Mouse (Mus musculus): Measurements from ENCODE around the gene Cracr2b. TPM values are rescaled to one million over a fixed set of nuclear protein-coding genes. Genes with fewer than 3 reads are reported as not detected.

Gene Cracr2b
- polyA plus RNA-seq, 1 experiment from 2014 or later = 6.3 TPM

DNA sequence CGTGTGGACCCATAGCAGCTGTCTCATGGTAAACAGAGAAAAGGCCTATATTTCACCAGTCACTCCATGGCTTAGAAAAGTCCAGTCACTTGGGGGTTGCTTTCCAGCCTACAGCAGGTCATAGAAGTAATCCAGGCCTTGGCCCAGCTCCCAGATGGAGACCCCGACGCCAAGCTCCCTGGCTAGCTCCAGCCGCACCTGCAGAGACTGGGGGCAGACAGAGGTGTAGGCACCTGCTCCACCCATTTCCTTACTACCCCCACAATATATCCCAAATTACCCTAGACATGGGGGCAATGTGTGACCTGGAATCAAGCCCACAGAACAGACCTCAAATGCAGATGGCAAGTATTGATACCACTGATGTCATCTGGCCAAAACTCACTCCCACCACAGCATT is 35.0 kb downstream of the Cracr2b start:
- no peak for TF ChIP-seq CTCF (IDR thresholded peaks at IDR 0.05; ENCODE audit: low read depth)
- no peak for TF ChIP-seq EP300 (IDR thresholded peaks at IDR 0.05; ENCODE audit: low read depth)
- no peak overlapping the region for H3K4me2 ChIP-seq (ENCODE audit: low read depth, low read length)
- H3K36me3 ChIP-seq (replicated peaks; ENCODE audit: insufficient read depth, low read length) = peaks cover 12% of the 10 kb centered on the region
- no peak overlapping the region for H3K9ac ChIP-seq (replicated peaks)
- no peak for DNase-seq
- H3K27ac ChIP-seq (ENCODE audit: low read depth) = no peak overlapping the region
- ATAC-seq = no peak
- H3K4me3 ChIP-seq (ENCODE audit: low read depth, low read length) = no peak overlapping the region
- no peaks in the 10 kb centered on the region for H3K27me3 ChIP-seq (ENCODE audit: insufficient read depth, low read length)
- no peaks in the 10 kb centered on the region for H3K9me3 ChIP-seq (ENCODE audit: low read length)
- no peaks in the 10 kb centered on the region for H3K4me1 ChIP-seq (ENCODE audit: insufficient read depth)
- 83% methylated on average over 4 of the region's 4 CpGs for WGBS (ENCODE audit: insufficient replicate concordance)

DNA sequence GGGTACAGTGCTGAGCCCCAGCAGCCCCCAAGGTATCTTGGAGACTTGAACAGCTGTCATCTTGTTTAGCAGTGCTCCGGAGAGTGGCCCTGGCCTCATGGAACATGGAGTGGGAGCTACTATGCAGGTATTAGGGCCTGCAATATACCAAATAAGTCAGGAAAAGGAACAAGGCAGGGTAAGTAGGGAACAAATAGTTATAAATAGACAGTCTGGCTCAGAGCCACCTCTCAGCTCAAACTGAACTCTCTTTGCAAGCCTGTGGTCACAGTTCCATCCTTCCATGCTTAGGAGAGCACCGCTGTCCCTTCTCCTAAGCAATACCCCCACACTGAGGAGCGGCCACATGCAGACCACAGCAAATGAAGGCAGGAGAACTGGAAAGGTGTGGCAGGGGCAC is 36.7 kb downstream of the Cracr2b start:
- Histone ChIP-seq H3K27ac (ENCODE audit: low read depth) (no peak overlapping the region), H3K4me3 (ENCODE audit: low read depth, low read length) (no peak overlapping the region), H3K36me3 (replicated peaks; ENCODE audit: insufficient read depth, low read length) (peaks cover 12% of the 10 kb centered on the region), H3K4me2 (ENCODE audit: low read depth, low read length) (no peak overlapping the region), H3K27me3 (ENCODE audit: insufficient read depth, low read length) (no peaks in the 10 kb centered on the region), H3K9me3 (ENCODE audit: low read length) (no peaks in the 10 kb centered on the region), H3K4me1 (ENCODE audit: insufficient read depth) (peaks cover 4% of the 10 kb centered on the region; the same call in 1 of the 2 replicates), H3K9ac (replicated peaks) (no peak overlapping the region)
- DNase-seq = no peak
- ATAC-seq = no peak
- WGBS (ENCODE audit: insufficient replicate concordance) = 90% methylated on average over 3 of the region's 3 CpGs
- no peak for TF ChIP-seq CTCF (IDR thresholded peaks at IDR 0.05; ENCODE audit: low read depth)
- TF ChIP-seq EP300 (IDR thresholded peaks at IDR 0.05; ENCODE audit: low read depth) = no peak

DNA sequence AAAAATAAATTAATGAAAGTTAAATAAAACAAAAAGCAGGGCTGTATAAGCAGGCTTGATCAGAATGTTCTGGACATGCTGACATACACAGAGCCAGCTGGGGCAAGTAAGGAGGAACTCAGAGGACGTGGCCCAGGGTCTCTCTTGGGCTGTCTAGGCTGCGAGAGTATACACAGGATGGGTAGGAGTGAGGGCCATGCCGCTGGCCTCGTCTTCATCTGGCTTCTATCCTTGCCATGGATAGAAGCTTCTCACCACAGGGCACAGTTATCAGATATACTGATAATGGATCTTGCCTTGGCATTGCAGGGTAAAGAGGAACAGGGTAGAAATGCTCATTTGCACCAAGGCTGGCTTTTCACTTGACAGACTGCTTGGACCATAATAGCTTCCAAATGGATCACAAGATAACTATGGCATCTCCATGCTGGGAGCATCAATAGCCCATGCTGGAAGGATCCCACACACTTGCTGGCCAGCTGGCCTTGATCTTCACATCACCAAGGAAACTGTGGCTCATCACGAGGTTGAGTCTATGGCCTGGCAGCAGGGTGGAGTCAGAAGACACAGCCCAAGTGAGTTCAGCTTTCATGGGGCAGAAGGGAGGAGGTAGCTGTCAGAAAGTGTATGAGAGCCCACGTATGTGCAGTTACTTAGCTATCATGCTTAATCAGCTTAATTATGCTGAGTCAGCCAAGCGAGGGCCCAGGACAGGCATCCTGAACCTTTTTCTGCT is 41.1 kb downstream of the Cracr2b start:
- Histone ChIP-seq H3K36me3 (replicated peaks; ENCODE audit: insufficient read depth, low read length) (0 out of 2 replicates have a peak, but pooled peaks cover 5% of the 10 kb centered on the region), H3K9ac (replicated peaks) (no peak overlapping the region), H3K4me1 (ENCODE audit: insufficient read depth) (peaks cover 4% of the 10 kb centered on the region; the same call in 1 of the 2 replicates), H3K4me2 (ENCODE audit: low read depth, low read length) (no peak overlapping the region), H3K4me3 (ENCODE audit: low read depth, low read length) (no peak overlapping the region), H3K27ac (ENCODE audit: low read depth) (no peak overlapping the region), H3K9me3 (ENCODE audit: low read length) (no peaks in the 10 kb centered on the region), H3K27me3 (ENCODE audit: insufficient read depth, low read length) (no peaks in the 10 kb centered on the region)
- no peak for DNase-seq
- no peak for ATAC-seq
- TF ChIP-seq EP300 (IDR thresholded peaks at IDR 0.05; ENCODE audit: low read depth) (no peak), CTCF (IDR thresholded peaks at IDR 0.05; ENCODE audit: low read depth) (no peak)
- 80% methylated on average over 7 of the region's 7 CpGs for WGBS (ENCODE audit: insufficient replicate concordance)

DNA sequence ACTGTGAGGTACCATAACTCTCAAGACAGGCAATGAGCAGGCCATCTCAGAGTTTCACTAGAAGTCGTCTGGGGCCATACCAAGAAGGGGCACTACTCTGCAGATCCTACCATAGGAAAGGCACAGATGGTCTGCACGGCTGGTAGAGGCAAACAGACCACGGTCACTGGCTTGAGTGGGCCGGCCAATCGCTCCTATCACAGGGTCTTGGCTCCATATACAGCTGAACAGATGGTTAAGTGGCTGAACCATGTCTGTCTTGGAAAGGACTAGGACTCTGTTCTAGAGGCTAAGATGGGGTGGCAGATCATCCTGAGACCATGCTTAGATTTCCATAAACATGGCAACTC is 41.6 kb downstream of the Cracr2b start:
- Histone ChIP-seq H3K36me3 (replicated peaks; ENCODE audit: insufficient read depth, low read length) (0 out of 2 replicates have a peak, but pooled peaks cover 5% of the 10 kb centered on the region), H3K9me3 (ENCODE audit: low read length) (no peaks in the 10 kb centered on the region), H3K9ac (replicated peaks) (no peak overlapping the region), H3K4me3 (ENCODE audit: low read depth, low read length) (no peak overlapping the region), H3K4me1 (ENCODE audit: insufficient read depth) (peaks cover 4% of the 10 kb centered on the region; the same call in 1 of the 2 replicates), H3K27ac (ENCODE audit: low read depth) (no peak overlapping the region), H3K4me2 (ENCODE audit: low read depth, low read length) (no peak overlapping the region), H3K27me3 (ENCODE audit: insufficient read depth, low read length) (no peaks in the 10 kb centered on the region)
- TF ChIP-seq CTCF (IDR thresholded peaks at IDR 0.05; ENCODE audit: low read depth) = no peak
- DNase-seq = no peak
- WGBS (ENCODE audit: insufficient replicate concordance) = 96% methylated on average over 5 of the region's 5 CpGs
- no peak for ATAC-seq

DNA sequence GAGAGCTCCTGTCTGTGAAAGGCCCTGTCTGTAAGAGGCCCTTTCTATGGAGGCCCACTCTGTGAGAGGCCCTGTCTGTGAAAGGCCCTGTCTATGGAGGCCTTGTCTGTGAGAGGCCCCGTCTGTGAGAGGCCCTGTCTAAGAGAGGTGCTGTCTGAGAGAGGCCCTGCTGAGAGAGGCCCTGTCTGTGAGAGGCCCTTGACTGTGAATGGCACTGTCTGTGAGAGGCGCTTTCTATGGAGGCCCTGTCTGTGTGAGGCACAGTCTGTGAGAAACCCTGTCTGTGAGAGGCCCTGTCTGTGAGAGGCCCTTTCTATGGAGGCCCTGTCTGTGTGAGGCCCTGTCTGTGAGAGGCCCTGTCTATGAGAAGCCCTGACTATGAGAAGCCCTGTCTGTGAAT is 45.4 kb downstream of the Cracr2b start:
- peak overlapping the region; percentile 60 for H3K27ac ChIP-seq (ENCODE audit: low read depth)
- no peaks in the 10 kb centered on the region for H3K9me3 ChIP-seq (ENCODE audit: low read length)
- peaks cover 15% of the 10 kb centered on the region; the same call in 1 of the 2 replicates for H3K36me3 ChIP-seq (replicated peaks; ENCODE audit: insufficient read depth, low read length)
- H3K9ac ChIP-seq (replicated peaks) = peak overlapping the region; percentile 70
- ATAC-seq = peak; percentile 62
- TF ChIP-seq CTCF (IDR thresholded peaks at IDR 0.05; ENCODE audit: low read depth) = no peak
- TF ChIP-seq EP300 (IDR thresholded peaks at IDR 0.05; ENCODE audit: low read depth) = no peak
- no peaks in the 10 kb centered on the region for H3K27me3 ChIP-seq (ENCODE audit: insufficient read depth, low read length)
- peaks cover 4% of the 10 kb centered on the region; the same call in 1 of the 2 replicates for H3K4me1 ChIP-seq (ENCODE audit: insufficient read depth)
- peak overlapping the region; percentile 53 for H3K4me3 ChIP-seq (ENCODE audit: low read depth, low read length)
- no peak for DNase-seq
- 69% methylated on average over 2 of the region's 2 CpGs for WGBS (ENCODE audit: insufficient replicate concordance)
- peak overlapping the region; percentile 67 for H3K4me2 ChIP-seq (ENCODE audit: low read depth, low read length)

DNA sequence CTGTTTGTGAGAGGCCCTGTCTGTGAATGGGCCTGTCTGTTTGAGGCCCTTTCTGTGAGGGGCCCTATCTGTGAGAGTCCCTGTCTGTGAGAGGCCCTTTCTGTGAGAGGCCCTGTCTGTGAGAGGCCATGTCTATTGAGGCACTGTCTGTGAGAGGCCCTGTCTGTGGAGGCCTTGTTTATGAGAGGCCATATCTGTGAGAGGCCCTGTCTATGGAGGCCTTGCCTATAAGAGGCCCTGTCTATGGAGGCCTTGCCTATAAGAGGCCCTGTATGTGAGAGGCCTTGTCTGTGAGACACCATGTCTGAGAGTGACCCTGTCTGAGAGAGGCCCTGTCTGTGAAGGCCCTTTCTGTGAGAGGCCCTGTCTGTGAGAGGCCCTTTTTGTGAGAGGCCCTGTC is 47.3 kb downstream of the Cracr2b start:
- peak; percentile 48 for ATAC-seq
- peak overlapping the region; percentile 70 for H3K9ac ChIP-seq (replicated peaks)
- H3K36me3 ChIP-seq (replicated peaks; ENCODE audit: insufficient read depth, low read length) = peaks cover 17% of the 10 kb centered on the region
- peak overlapping the region; percentile 60 for H3K27ac ChIP-seq (ENCODE audit: low read depth)
- H3K4me2 ChIP-seq (ENCODE audit: low read depth, low read length) = peak overlapping the region; percentile 67
- no peak for DNase-seq
- H3K4me1 ChIP-seq (ENCODE audit: insufficient read depth) = no peaks in the 10 kb centered on the region
- H3K27me3 ChIP-seq (ENCODE audit: insufficient read depth, low read length) = no peaks in the 10 kb centered on the region
- peak overlapping the region; percentile 53 for H3K4me3 ChIP-seq (ENCODE audit: low read depth, low read length)
- no peaks in the 10 kb centered on the region for H3K9me3 ChIP-seq (ENCODE audit: low read length)
- TF ChIP-seq EP300 (IDR thresholded peaks at IDR 0.05; ENCODE audit: low read depth) (no peak), CTCF (IDR thresholded peaks at IDR 0.05; ENCODE audit: low read depth) (no peak)
